Mouse (Mus musculus) midbrain, embryonic 15.5 days (tissue): ENCODE measurements at regions not wholly inside any gene's neighbourhood (a gene's known extent, or its start where the extent isn't known, plus 50 kb on each side); places are given as distances from the start of the nearest gene placed in this dataset.
"Not testable (repeated sequence)": the region's sequence is repeated elsewhere in the genome, so short reads cannot be mapped to it uniquely, and the experiment has no call there.

Experiments
- ATAC-seq: fragments of 200-750 bp; cut with Nextera tagmentation; replicated peaks from 2 replicates; pipeline ENCODE4 v1.8.0; 2017; ENCODE audit warnings: moderate TSS enrichment
- H3K27ac ChIP-seq: fragments of 300-500 bp; sonication (generic); 2 replicates; pipeline ENCODE4 v1.5.1; 2015; ENCODE audit warnings: mild to moderate bottlenecking, inconsistent platforms
- H3K27me3 ChIP-seq: fragments of 300-500 bp; sonication (generic); replicated peaks from 2 replicates; pipeline ENCODE4 v1.6.1; 2015; ENCODE audit warnings: inconsistent platforms
- H3K36me3 ChIP-seq: fragments of 300-500 bp; sonication (generic); replicated peaks from 2 replicates; pipeline ENCODE4 v1.6.1; 2015; ENCODE audit warnings: inconsistent platforms
- H3K4me1 ChIP-seq: fragments of 300-500 bp; sonication (generic); 2 replicates; pipeline ENCODE4 v1.6.1; 2015; ENCODE audit warnings: inconsistent platforms
- H3K4me2 ChIP-seq: fragments of 300-500 bp; sonication (generic); 2 replicates; pipeline ENCODE4 v1.6.1; 2015; ENCODE audit warnings: inconsistent platforms, mild to moderate bottlenecking, moderate library complexity
- H3K4me3 ChIP-seq: fragments of 300-500 bp; sonication (generic); 2 replicates; pipeline ENCODE4 v1.5.1; 2015; ENCODE audit warnings: mild to moderate bottlenecking, inconsistent platforms
- H3K9ac ChIP-seq: fragments of 300-500 bp; sonication (generic); 2 replicates; pipeline ENCODE4 v1.6.1; 2015; ENCODE audit warnings: mild to moderate bottlenecking, inconsistent platforms
- H3K9me3 ChIP-seq: fragments of 300-500 bp; sonication (generic); 2 replicates; pipeline ENCODE4 v1.6.1; 2016; ENCODE audit warnings: inconsistent platforms
- WGBS: fragments of 180-500 bp; shearing (Covaris S2); methylation state at CpG from one replicate; pipeline ENCODE4 v1.1.7; 2015; ENCODE audit warnings: mixed read lengths; 5-methylcytosine and 5-hydroxymethylcytosine counted together

- H3K4me2 ChIP-seq: no peak overlapping the region
- no peak overlapping the region for H3K9ac ChIP-seq
- ATAC-seq: no peak
- H3K27ac ChIP-seq: no peak overlapping the region
- no peaks in the 10 kb centered on the region for H3K9me3 ChIP-seq
- H3K4me1 ChIP-seq: no peaks in the 10 kb centered on the region
- no peak overlapping the region for H3K4me3 ChIP-seq
- WGBS: 74% methylated on average over 6 of the region's 6 CpGs
- H3K36me3 ChIP-seq: no peaks in the 10 kb centered on the region
- no peaks in the 10 kb centered on the region for H3K27me3 ChIP-seq
These were observed 213.4 kb downstream of the 1810013L24Rik start for GRCm38 (mm10) chr16:9043271-9043670.

GRCm38 (mm10) chr16:9046864-9047263 is 217.0 kb downstream of the 1810013L24Rik start:
- no peak for ATAC-seq
- Histone ChIP-seq H3K27me3 (no peaks in the 10 kb centered on the region), H3K4me3 (no peak overlapping the region), H3K4me2 (no peak overlapping the region), H3K36me3 (no peaks in the 10 kb centered on the region), H3K9ac (no peak overlapping the region), H3K27ac (no peak overlapping the region), H3K4me1 (no peaks in the 10 kb centered on the region), H3K9me3 (no peaks in the 10 kb centered on the region)
- 84% methylated on average over 2 of the region's 2 CpGs for WGBS

GRCm38 (mm10) chr16:9054415-9054814 is 224.5 kb downstream of the 1810013L24Rik start:
- H3K27ac ChIP-seq: no peak overlapping the region
- WGBS: 59% methylated on average over 4 of the region's 4 CpGs

GRCm38 (mm10) chr16:9056430-9056829 is 226.5 kb downstream of the 1810013L24Rik start:
- no peaks in the 10 kb centered on the region for H3K9me3 ChIP-seq
- 88% methylated on average over 3 of the region's 3 CpGs for WGBS
- no peak overlapping the region for H3K4me2 ChIP-seq
- H3K27ac ChIP-seq: no peak overlapping the region
- H3K4me3 ChIP-seq: no peak overlapping the region
- no peaks in the 10 kb centered on the region for H3K27me3 ChIP-seq
- H3K36me3 ChIP-seq: no peaks in the 10 kb centered on the region
- H3K9ac ChIP-seq: no peak overlapping the region
- ATAC-seq: no peak
- no peaks in the 10 kb centered on the region; the same call in 1 of the 2 replicates for H3K4me1 ChIP-seq

More at GRCm38 (mm10) chr16:9054415-9054814, 224.5 kb downstream of the 1810013L24Rik start:
- Histone ChIP-seq H3K36me3 (no peaks in the 10 kb centered on the region), H3K9ac (no peak overlapping the region), H3K9me3 (no peaks in the 10 kb centered on the region), H3K4me1 (no peaks in the 10 kb centered on the region), H3K4me3 (no peak overlapping the region), H3K27me3 (no peaks in the 10 kb centered on the region), H3K4me2 (no peak overlapping the region)
- no peak for ATAC-seq

- no peak overlapping the region for H3K4me3 ChIP-seq
- no peaks in the 10 kb centered on the region for H3K4me1 ChIP-seq
- no peak overlapping the region for H3K9ac ChIP-seq
- H3K4me2 ChIP-seq: no peak overlapping the region
- no peaks in the 10 kb centered on the region for H3K27me3 ChIP-seq
- no peaks in the 10 kb centered on the region for H3K9me3 ChIP-seq
- ATAC-seq: no peak
- 87% methylated on average over 4 of the region's 4 CpGs for WGBS
- H3K27ac ChIP-seq: no peak overlapping the region
- H3K36me3 ChIP-seq: no peaks in the 10 kb centered on the region
These were observed 241.6 kb downstream of the 1810013L24Rik start for GRCm38 (mm10) chr16:9071526-9071925.

- 89% methylated on average over 5 of the region's 5 CpGs for WGBS
- not testable (repeated sequence) for H3K4me1 ChIP-seq, H3K36me3 ChIP-seq, ATAC-seq, H3K9ac ChIP-seq, H3K4me3 ChIP-seq, H3K4me2 ChIP-seq, H3K27ac ChIP-seq, H3K9me3 ChIP-seq, H3K27me3 ChIP-seq
These were observed 242.1 kb downstream of the 1810013L24Rik start for GRCm38 (mm10) chr16:9071956-9072355.

- ATAC-seq: no peak
- Histone ChIP-seq H3K27ac (no peak overlapping the region), H3K9me3 (no peaks in the 10 kb centered on the region), H3K9ac (no peak overlapping the region), H3K27me3 (no peaks in the 10 kb centered on the region), H3K4me2 (no peak overlapping the region), H3K36me3 (no peaks in the 10 kb centered on the region), H3K4me1 (peaks cover 7% of the 10 kb centered on the region), H3K4me3 (no peak overlapping the region)
- WGBS: 97% methylated on average over 4 of the region's 4 CpGs
These were observed 244.4 kb downstream of the 1810013L24Rik start for GRCm38 (mm10) chr16:9074295-9074694.

- H3K4me3 ChIP-seq: no peak overlapping the region
- peaks cover 7% of the 10 kb centered on the region for H3K4me1 ChIP-seq
- no peak for ATAC-seq
- no peaks in the 10 kb centered on the region for H3K36me3 ChIP-seq
- H3K9me3 ChIP-seq: no peaks in the 10 kb centered on the region
- 39% methylated on average over 2 of the region's 2 CpGs for WGBS
- no peaks in the 10 kb centered on the region for H3K27me3 ChIP-seq
- no peak overlapping the region for H3K4me2 ChIP-seq
- no peak overlapping the region for H3K9ac ChIP-seq
- H3K27ac ChIP-seq: no peak overlapping the region
These were observed 247.6 kb downstream of the 1810013L24Rik start for GRCm38 (mm10) chr16:9077451-9077850.

GRCm38 (mm10) chr16:9078405-9078942 is 248.6 kb downstream of the 1810013L24Rik start:
- H3K4me3 ChIP-seq: no peak overlapping the region
- no peaks in the 10 kb centered on the region for H3K27me3 ChIP-seq
- WGBS: 15% methylated on average over 4 of the region's 4 CpGs
- ATAC-seq: 0 out of 2 replicates have a peak, but pooled peaks have one; percentile 37
- H3K27ac ChIP-seq: no peak overlapping the region
- peaks cover 7% of the 10 kb centered on the region for H3K4me1 ChIP-seq
- H3K36me3 ChIP-seq: no peaks in the 10 kb centered on the region
- no peaks in the 10 kb centered on the region for H3K9me3 ChIP-seq
- no peak overlapping the region for H3K9ac ChIP-seq
- no peak overlapping the region for H3K4me2 ChIP-seq

GRCm38 (mm10) chr16:9083040-9083439 is 253.1 kb downstream of the 1810013L24Rik start:
- no peak overlapping the region for H3K27ac ChIP-seq
- H3K27me3 ChIP-seq: no peaks in the 10 kb centered on the region
- no peaks in the 10 kb centered on the region for H3K36me3 ChIP-seq
- H3K9ac ChIP-seq: no peak overlapping the region
- H3K4me1 ChIP-seq: peaks cover 7% of the 10 kb centered on the region
- WGBS: 78% methylated on average over 3 of the region's 3 CpGs
- H3K4me2 ChIP-seq: no peak overlapping the region
- ATAC-seq: no peak
- H3K4me3 ChIP-seq: no peak overlapping the region
- H3K9me3 ChIP-seq: no peaks in the 10 kb centered on the region

GRCm38 (mm10) chr16:9083740-9084139 is 253.8 kb downstream of the 1810013L24Rik start:
- WGBS: 55% methylated on average over 2 of the region's 2 CpGs
- Histone ChIP-seq H3K36me3 (no peaks in the 10 kb centered on the region), H3K27me3 (no peaks in the 10 kb centered on the region), H3K27ac (no peak overlapping the region), H3K9me3 (no peaks in the 10 kb centered on the region), H3K4me3 (no peak overlapping the region), H3K4me2 (no peak overlapping the region), H3K4me1 (0 out of 2 replicates have a peak, but pooled peaks cover under 1% of the 10 kb centered on the region), H3K9ac (no peak overlapping the region)
- ATAC-seq: no peak

GRCm38 (mm10) chr16:9084581-9084980 is 254.7 kb downstream of the 1810013L24Rik start:
- Histone ChIP-seq H3K36me3 (no peaks in the 10 kb centered on the region), H3K9me3 (no peaks in the 10 kb centered on the region), H3K27ac (no peak overlapping the region), H3K4me1 (no peaks in the 10 kb centered on the region), H3K4me2 (no peak overlapping the region), H3K9ac (no peak overlapping the region), H3K27me3 (no peaks in the 10 kb centered on the region), H3K4me3 (no peak overlapping the region)
- whole genome bisulfite sequencing: 77% methylated on average over 1 of the region's 1 CpGs
- ATAC-seq: no peak

GRCm38 (mm10) chr16:9085133-9085532 is 255.2 kb downstream of the 1810013L24Rik start:
- H3K9me3 ChIP-seq: no peaks in the 10 kb centered on the region
- 39% methylated on average over 1 of the region's 1 CpGs for WGBS
- H3K9ac ChIP-seq: no peak overlapping the region
- no peaks in the 10 kb centered on the region for H3K36me3 ChIP-seq
- no peaks in the 10 kb centered on the region for H3K27me3 ChIP-seq
- H3K4me2 ChIP-seq: no peak overlapping the region
- ATAC-seq: no peak
- H3K27ac ChIP-seq: no peak overlapping the region
- H3K4me3 ChIP-seq: no peak overlapping the region
- H3K4me1 ChIP-seq: no peaks in the 10 kb centered on the region
